Mouse (Mus musculus): ENCODE measurements around the gene Acbd3. TPM values are rescaled to one million over a fixed set of nuclear protein-coding genes. Genes with fewer than 3 reads are reported as not detected.

Acbd3 gene
- total and polyA plus RNA-seq, 2 experiments from 2014 or later, result 18.4 to 28.3 TPM

DNA sequence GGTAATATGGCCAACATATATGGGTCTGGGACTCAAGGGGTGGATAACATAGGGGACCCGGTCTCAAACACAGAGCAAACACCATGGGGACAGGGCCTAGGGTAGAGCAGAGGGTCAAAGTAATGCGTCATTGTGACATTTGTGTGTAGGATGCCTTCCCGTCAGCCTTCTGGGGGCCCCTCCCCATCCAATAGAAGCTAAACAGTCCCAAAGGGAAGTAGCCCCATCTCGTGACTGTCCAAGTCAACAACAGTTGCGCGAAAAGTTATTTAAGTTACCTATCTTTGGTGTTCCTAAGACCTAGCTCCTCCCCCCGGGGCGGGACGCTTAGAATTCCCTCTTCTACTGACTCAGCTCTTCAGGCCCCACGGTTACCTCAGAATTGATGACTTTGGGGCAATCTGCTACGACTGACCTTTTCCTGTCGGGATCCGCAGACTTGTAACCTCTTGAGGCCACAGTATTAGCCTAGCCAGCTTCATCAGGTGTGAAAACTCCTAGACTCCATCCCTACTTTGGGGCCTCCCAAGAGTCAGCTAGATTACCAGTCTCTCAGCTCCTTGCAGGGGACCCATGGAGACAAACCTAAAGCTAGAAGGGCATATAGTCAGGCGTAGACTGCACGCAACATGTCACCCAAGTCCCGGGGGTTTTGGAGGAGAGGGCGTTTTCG, 67.7 kb downstream of the Acbd3 start:
- WGBS, result 15% methylated on average over 18 of the region's 18 CpGs

GRCm38 (mm10) chr1:180794170-180794569, 68.3 kb downstream of the Acbd3 start:
- peaks cover 11% of the 10 kb centered on the region for H3K4me1 ChIP-seq (ENCODE audit: insufficient read depth, low read length)
- H3K9ac ChIP-seq (replicated peaks; ENCODE audit: low read length), result peak overlapping the region; percentile 48
- H3K4me3 ChIP-seq (ENCODE audit: low read length), result peak overlapping the region; percentile 35
- no peak overlapping the region for H3K27ac ChIP-seq
- H3K36me3 ChIP-seq (ENCODE audit: insufficient read depth, low read length), result no peaks in the 10 kb centered on the region
- WGBS, result under 1% methylated on average over 20 of the region's 21 CpGs
- DNase-seq (ENCODE audit: low spot score), result peak; percentile 62
- H3K9me3 ChIP-seq (ENCODE audit: low read length), result no peaks in the 10 kb centered on the region
- peak; percentile 42 for TF ChIP-seq CTCF (IDR thresholded peaks at IDR 0.05; ENCODE audit: low read depth)
- H3K27me3 ChIP-seq (ENCODE audit: insufficient read depth, low read length), result no peaks in the 10 kb centered on the region
- peak overlapping the region; percentile 68 for H3K4me2 ChIP-seq (ENCODE audit: low read depth, low read length)
- ATAC-seq, result peak; percentile 90

More for the DNA sequence above, 67.7 kb downstream of the Acbd3 start:
- peak overlapping the region; percentile 48; the same call in 1 of the 2 replicates for H3K9ac ChIP-seq (replicated peaks; ENCODE audit: low read length)
- no peak for TF ChIP-seq CTCF (IDR thresholded peaks at IDR 0.05; ENCODE audit: low read depth)
- H3K4me3 ChIP-seq (ENCODE audit: low read length), result peak overlapping the region; percentile 35
- DNase-seq (ENCODE audit: low spot score) (peak; percentile 23), ATAC-seq (0 out of 2 replicates have a peak, but pooled peaks have one; percentile 30)
- no peaks in the 10 kb centered on the region for H3K27me3 ChIP-seq (ENCODE audit: insufficient read depth, low read length)
- H3K27ac ChIP-seq, result no peak overlapping the region; the same call in 1 of the 2 replicates
- H3K36me3 ChIP-seq (ENCODE audit: insufficient read depth, low read length), result no peaks in the 10 kb centered on the region
- H3K4me1 ChIP-seq (ENCODE audit: insufficient read depth, low read length), result peaks cover 11% of the 10 kb centered on the region
- H3K4me2 ChIP-seq (ENCODE audit: low read depth, low read length), result peak overlapping the region; percentile 68
- no peaks in the 10 kb centered on the region for H3K9me3 ChIP-seq (ENCODE audit: low read length)

DNA sequence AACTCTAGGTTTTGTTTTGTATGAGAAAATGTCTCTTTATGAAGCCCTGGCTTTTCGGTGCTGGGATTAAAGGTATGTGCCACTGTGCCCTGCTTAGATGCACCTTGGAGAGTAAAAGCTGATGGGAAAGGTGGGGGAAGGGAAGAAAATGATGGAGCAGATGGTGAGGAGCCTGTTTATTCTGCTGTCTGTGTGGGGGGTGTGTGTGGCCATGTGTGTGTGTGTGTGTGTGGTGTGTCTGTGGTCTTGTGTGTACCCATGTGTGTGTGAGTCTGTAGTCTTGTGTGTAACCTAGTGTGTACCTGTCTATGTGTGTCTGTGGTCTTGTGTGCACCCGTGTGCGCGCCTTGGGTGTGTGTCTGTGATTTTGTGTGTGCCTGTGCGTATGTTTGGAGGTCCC, 72.8 kb downstream of the Acbd3 start:
- no peak overlapping the region for H3K4me2 ChIP-seq (ENCODE audit: low read depth, low read length)
- no peak overlapping the region for H3K4me3 ChIP-seq (ENCODE audit: low read length)
- no peak for DNase-seq (ENCODE audit: low spot score)
- no peak for TF ChIP-seq CTCF (IDR thresholded peaks at IDR 0.05; ENCODE audit: low read depth)
- no peak for ATAC-seq
- H3K4me1 ChIP-seq (ENCODE audit: insufficient read depth, low read length), result peaks cover 8% of the 10 kb centered on the region
- H3K27ac ChIP-seq, result no peak overlapping the region
- H3K9ac ChIP-seq (replicated peaks; ENCODE audit: low read length), result no peak overlapping the region
- H3K27me3 ChIP-seq (ENCODE audit: insufficient read depth, low read length), result no peaks in the 10 kb centered on the region
- H3K36me3 ChIP-seq (ENCODE audit: insufficient read depth, low read length), result peaks cover 6% of the 10 kb centered on the region; the same call in 1 of the 2 replicates
- no peaks in the 10 kb centered on the region for H3K9me3 ChIP-seq (ENCODE audit: low read length)
- 92% methylated on average over 5 of the region's 5 CpGs for WGBS

GRCm38 (mm10) chr1:180799253-180799652, 73.4 kb downstream of the Acbd3 start:
- Histone ChIP-seq H3K36me3 (ENCODE audit: insufficient read depth, low read length) (peaks cover 11% of the 10 kb centered on the region), H3K27me3 (ENCODE audit: insufficient read depth, low read length) (no peaks in the 10 kb centered on the region), H3K4me3 (ENCODE audit: low read length) (no peak overlapping the region), H3K9ac (replicated peaks; ENCODE audit: low read length) (no peak overlapping the region), H3K9me3 (ENCODE audit: low read length) (no peaks in the 10 kb centered on the region), H3K27ac (no peak overlapping the region), H3K4me2 (ENCODE audit: low read depth, low read length) (no peak overlapping the region), H3K4me1 (ENCODE audit: insufficient read depth, low read length) (0 out of 2 replicates have a peak, but pooled peaks cover 2% of the 10 kb centered on the region)
- no peak for DNase-seq (ENCODE audit: low spot score)
- no peak for ATAC-seq
- TF ChIP-seq CTCF (IDR thresholded peaks at IDR 0.05; ENCODE audit: low read depth), result no peak
- WGBS, result 86% methylated on average over 5 of the region's 5 CpGs

GRCm38 (mm10) chr1:180800022-180800421, 74.2 kb downstream of the Acbd3 start:
- Histone ChIP-seq H3K9me3 (ENCODE audit: low read length) (no peaks in the 10 kb centered on the region), H3K4me2 (ENCODE audit: low read depth, low read length) (no peak overlapping the region), H3K27me3 (ENCODE audit: insufficient read depth, low read length) (no peaks in the 10 kb centered on the region), H3K36me3 (ENCODE audit: insufficient read depth, low read length) (peaks cover 18% of the 10 kb centered on the region), H3K27ac (no peak overlapping the region), H3K9ac (replicated peaks; ENCODE audit: low read length) (no peak overlapping the region), H3K4me1 (ENCODE audit: insufficient read depth, low read length) (no peaks in the 10 kb centered on the region), H3K4me3 (ENCODE audit: low read length) (no peak overlapping the region)
- 96% methylated on average over 5 of the region's 5 CpGs for WGBS
- no peak for TF ChIP-seq CTCF (IDR thresholded peaks at IDR 0.05; ENCODE audit: low read depth)
- ATAC-seq (no peak), DNase-seq (ENCODE audit: low spot score) (no peak)

- Histone ChIP-seq H3K4me1 (ENCODE audit: insufficient read depth, low read length) (no peaks in the 10 kb centered on the region), H3K4me3 (ENCODE audit: low read length) (no peak overlapping the region), H3K4me2 (ENCODE audit: low read depth, low read length) (no peak overlapping the region), H3K9ac (replicated peaks; ENCODE audit: low read length) (no peak overlapping the region), H3K36me3 (ENCODE audit: insufficient read depth, low read length) (peaks cover 25% of the 10 kb centered on the region), H3K27ac (no peak overlapping the region), H3K9me3 (ENCODE audit: low read length) (no peaks in the 10 kb centered on the region), H3K27me3 (ENCODE audit: insufficient read depth, low read length) (no peaks in the 10 kb centered on the region)
- 61% methylated on average over 2 of the region's 2 CpGs for WGBS
- TF ChIP-seq CTCF (IDR thresholded peaks at IDR 0.05; ENCODE audit: low read depth), result no peak
- no peak for ATAC-seq
- DNase-seq (ENCODE audit: low spot score), result no peak
Measured at GRCm38 (mm10) chr1:180800814-180801213, 75.0 kb downstream of the Acbd3 start.

DNA sequence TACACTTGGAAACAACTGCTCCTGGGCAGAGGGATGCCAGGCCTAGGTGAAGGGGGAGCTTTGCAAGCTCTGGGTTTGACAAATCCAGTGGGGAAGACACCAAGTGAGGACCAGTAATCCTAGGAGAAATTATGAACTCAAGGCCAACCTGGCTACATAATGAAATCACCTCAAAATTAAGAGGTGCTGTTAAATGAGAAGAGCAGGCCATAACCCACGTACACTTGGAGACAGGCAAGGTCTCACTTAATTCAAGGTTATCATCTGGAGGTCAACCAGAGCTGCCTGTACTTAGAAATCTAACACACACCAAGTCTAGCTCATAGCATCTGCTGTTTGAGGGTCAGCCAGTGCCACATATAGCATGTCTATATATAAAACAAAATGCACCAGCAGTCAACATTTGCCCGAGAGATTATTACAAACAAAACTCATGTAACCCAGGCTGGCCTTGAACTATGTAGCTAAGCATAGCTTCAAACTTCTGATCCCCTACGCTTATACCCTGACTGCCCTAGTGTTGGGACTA, 75.7 kb downstream of the Acbd3 start:
- DNase-seq (ENCODE audit: low spot score) (no peak), ATAC-seq (no peak)
- Histone ChIP-seq H3K36me3 (ENCODE audit: insufficient read depth, low read length) (peaks cover 31% of the 10 kb centered on the region), H3K4me3 (ENCODE audit: low read length) (no peak overlapping the region), H3K27me3 (ENCODE audit: insufficient read depth, low read length) (no peaks in the 10 kb centered on the region), H3K4me2 (ENCODE audit: low read depth, low read length) (no peak overlapping the region), H3K27ac (no peak overlapping the region), H3K4me1 (ENCODE audit: insufficient read depth, low read length) (no peaks in the 10 kb centered on the region), H3K9me3 (ENCODE audit: low read length) (no peaks in the 10 kb centered on the region), H3K9ac (replicated peaks; ENCODE audit: low read length) (no peak overlapping the region)
- no peak for TF ChIP-seq CTCF (IDR thresholded peaks at IDR 0.05; ENCODE audit: low read depth)
- 83% methylated on average over 3 of the region's 3 CpGs for WGBS

Other genes starting within 250 kb of the Acbd3 start
- 105 and 114 TPM in 2 replicates for gene Stum, start 242.5 kb upstream of the Acbd3 start, total RNA-seq (2014; rRNA removed)
- 19.9 and 20.6 TPM in 2 replicates for gene Stum, start 242.5 kb upstream of the Acbd3 start, polyA plus RNA-seq (2015; fragmentation: Nextera tagmentation; extraction: Ambion mirVana)
- 74.0 and 76.1 TPM in 2 replicates for gene Parp1, start 157.1 kb upstream of the Acbd3 start, total RNA-seq (2014; rRNA removed)
- gene Parp1, start 157.1 kb upstream of the Acbd3 start, polyA plus RNA-seq (2015; fragmentation: Nextera tagmentation; extraction: Ambion mirVana), result 53.4 and 57.5 TPM in 2 replicates
- 7.3 and 11.8 TPM in 2 replicates for gene Lin9, start 84.9 kb upstream of the Acbd3 start, total RNA-seq (2014; rRNA removed)
- 4.4 and 5.1 TPM in 2 replicates for gene Lin9, start 84.9 kb upstream of the Acbd3 start, polyA plus RNA-seq (2015; fragmentation: Nextera tagmentation; extraction: Ambion mirVana)
- gene Mixl1, start 29.0 kb upstream of the Acbd3 start, total RNA-seq (2014; rRNA removed), result not detected in 2 replicates
- gene Mixl1, start 29.0 kb upstream of the Acbd3 start, polyA plus RNA-seq (2015; fragmentation: Nextera tagmentation; extraction: Ambion mirVana), result not detected in 2 replicates
- gene H3f3a, start 87.9 kb downstream of the Acbd3 start, total RNA-seq (2014; rRNA removed), result 1,143 and 1,334 TPM in 2 replicates
- 1,977 and 1,992 TPM in 2 replicates for gene H3f3a, start 87.9 kb downstream of the Acbd3 start, polyA plus RNA-seq (2015; fragmentation: Nextera tagmentation; extraction: Ambion mirVana)
- gene Sde2, start 125.1 kb downstream of the Acbd3 start, total RNA-seq (2014; rRNA removed), result 11.1 and 13.1 TPM in 2 replicates
- gene Sde2, start 125.1 kb downstream of the Acbd3 start, polyA plus RNA-seq (2015; fragmentation: Nextera tagmentation; extraction: Ambion mirVana), result 21.4 and 21.7 TPM in 2 replicates
- gene Lefty2, start 167.1 kb downstream of the Acbd3 start, total RNA-seq (2014; rRNA removed), result 11.3 and 15.3 TPM in 2 replicates
- gene Lefty2, start 167.1 kb downstream of the Acbd3 start, polyA plus RNA-seq (2015; fragmentation: Nextera tagmentation; extraction: Ambion mirVana), result 6.8 and 7.1 TPM in 2 replicates
- 70.2 and 76.1 TPM in 2 replicates for gene Pycr2, start 178.2 kb downstream of the Acbd3 start, total RNA-seq (2014; rRNA removed)
- 63.4 and 64.7 TPM in 2 replicates for gene Pycr2, start 178.2 kb downstream of the Acbd3 start, polyA plus RNA-seq (2015; fragmentation: Nextera tagmentation; extraction: Ambion mirVana)
- gene Lefty1, start 209.0 kb downstream of the Acbd3 start, total RNA-seq (2014; rRNA removed), result not detected in 2 replicates
- 0.29 and 0.42 TPM in 2 replicates for gene Lefty1, start 209.0 kb downstream of the Acbd3 start, polyA plus RNA-seq (2015; fragmentation: Nextera tagmentation; extraction: Ambion mirVana)
- 2.9 and 5.4 TPM in 2 replicates for gene Tmem63a, start 216.3 kb downstream of the Acbd3 start, total RNA-seq (2014; rRNA removed)
- gene Tmem63a, start 216.3 kb downstream of the Acbd3 start, polyA plus RNA-seq (2015; fragmentation: Nextera tagmentation; extraction: Ambion mirVana), result 2.5 and 3.0 TPM in 2 replicates

Data from hindbrain, postnatal 0 days (tissue).